Mouse (Mus musculus) splenic B cell, adult 2 months (primary cell): ENCODE results near the gene Swap70.

Source experiments
- DNase-seq: peaks from one replicate; pipeline ENCODE4 v3.0.0-alpha.2; 2011; ENCODE audit warnings: low read depth, low spot score
- H3K27me3 ChIP-seq: 2 replicates; pipeline ENCODE4 v1.6.1; 2012; ENCODE audit warnings: mild to moderate bottlenecking, low read length, moderate library complexity, mixed read lengths; ENCODE audit not compliant: control insufficient read depth, poor library complexity, insufficient read depth, severe bottlenecking
- H3K36me3 ChIP-seq: 2 replicates; pipeline ENCODE4 v1.6.1; 2012; ENCODE audit warnings: mild to moderate bottlenecking, low read length, moderate library complexity, mixed read lengths; ENCODE audit not compliant: control insufficient read depth, poor library complexity, insufficient read depth, severe bottlenecking

Swap70 gene

GRCm38 (mm10) chr7:110318971-110319519 is 97.5 kb downstream of the Swap70 start:
- Histone ChIP-seq H3K27me3 (no peaks in the 10 kb centered on the region), H3K36me3 (no peaks in the 10 kb centered on the region)
- no peak for DNase-seq

- no peaks in the 10 kb centered on the region for H3K36me3 ChIP-seq
- no peak for DNase-seq
Measured at GRCm38 (mm10) chr7:110321106-110321505, 99.6 kb downstream of the Swap70 start.

GRCm38 (mm10) chr7:110324852-110325251 is 103.3 kb downstream of the Swap70 start:
- H3K36me3 ChIP-seq: no peaks in the 10 kb centered on the region
- no peaks in the 10 kb centered on the region for H3K27me3 ChIP-seq
- DNase-seq: no peak

More at GRCm38 (mm10) chr7:110321106-110321505, 99.6 kb downstream of the Swap70 start:
- no peaks in the 10 kb centered on the region for H3K27me3 ChIP-seq

- Histone ChIP-seq H3K36me3 (no peaks in the 10 kb centered on the region), H3K27me3 (no peaks in the 10 kb centered on the region)
- no peak for DNase-seq
Measured at GRCm38 (mm10) chr7:110325381-110326110, 104.0 kb downstream of the Swap70 start.
